Mouse (Mus musculus) kidney, postnatal 0 days (tissue): ENCODE data around the gene Tor1b. TPM values are rescaled to one million over a fixed set of nuclear protein-coding genes. Genes with fewer than 3 reads are reported as not detected.

Experiments used
- ATAC-seq: fragments of 200-750 bp; cut with Nextera tagmentation; replicated peaks from 2 replicates; pipeline ENCODE4 v1.8.0; 2017; ENCODE audit warnings: low read depth, moderate number of reproducible peaks, moderate TSS enrichment, moderate library complexity; ENCODE audit not compliant: low FRiP score
- DNase-seq: peaks from one replicate; pipeline ENCODE4 v3.0.0-alpha.2; 2016; ENCODE audit warnings: low spot score
- H3K27ac ChIP-seq: fragments of 300-500 bp; sonication (generic); 2 replicates; pipeline ENCODE4 v1.5.1; 2014; ENCODE audit warnings: mild to moderate bottlenecking
- H3K27me3 ChIP-seq: fragments of 300-500 bp; sonication (generic); 2 replicates; pipeline ENCODE4 v1.6.1; 2014; ENCODE audit warnings: low read length, mixed read lengths; ENCODE audit not compliant: insufficient read depth
- H3K36me3 ChIP-seq: fragments of 300-500 bp; sonication (generic); 2 replicates; pipeline ENCODE4 v1.6.1; 2014; ENCODE audit warnings: low read length, mixed read lengths; ENCODE audit not compliant: insufficient read depth
- H3K4me1 ChIP-seq: fragments of 300-500 bp; sonication (generic); replicated peaks from 2 replicates; pipeline ENCODE4 v1.6.1; 2014; ENCODE audit warnings: antibody characterized with exemption, low read length, mixed read lengths; ENCODE audit not compliant: insufficient read depth
- H3K4me2 ChIP-seq: fragments of 300-500 bp; sonication (generic); 2 replicates; pipeline ENCODE4 v1.6.1; 2014; ENCODE audit warnings: mild to moderate bottlenecking, low read length, moderate library complexity, mixed read lengths
- H3K4me3 ChIP-seq: fragments of 300-500 bp; sonication (generic); replicated peaks from 2 replicates; pipeline ENCODE4 v1.5.1; 2014; ENCODE audit warnings: low read depth, low read length
- H3K9ac ChIP-seq: fragments of 300-500 bp; sonication (generic); 2 replicates; pipeline ENCODE4 v1.6.1; 2014; ENCODE audit warnings: low read depth, low read length
- H3K9me3 ChIP-seq: fragments of 300-500 bp; sonication (generic); replicated peaks from 2 replicates; pipeline ENCODE4 v1.6.1; 2016; ENCODE audit warnings: low read length, inconsistent platforms, mixed read lengths
- CTCF ChIP-seq: IDR thresholded peaks from 2 replicates; pipeline ENCODE4 v1.5.1; 2016; ENCODE audit warnings: antibody characterized with exemption, low read depth, mild to moderate bottlenecking, moderate library complexity
- WGBS: fragments of 180-500 bp; shearing (Covaris S2); extraction: QIAGEN DNeasy Blood & Tissue Kit; methylation state at CpG from one replicate; pipeline ENCODE4 v1.1.7; 2014; 5-methylcytosine and 5-hydroxymethylcytosine counted together
- polyA plus RNA-seq: library from polyadenylated mRNA; unstranded; fragments of >200 nt; fragmentation: Nextera tagmentation; extraction: Ambion mirVana; gene quantifications from 2 replicates; pipeline ENCODE4 v1.2.1, GENCODE M21; 2015

Tor1b gene
- polyA plus RNA-seq: 34.8 and 35.3 TPM in 2 replicates

GRCm38 (mm10) chr2:30952824-30953490 lies at the start of gene Tor1b:
Gene Tor1b (plus strand): TSS chr2:30952959.
- peak within 1 kb of the TSS; percentile 85 for H3K9ac ChIP-seq
- peak; percentile 98 for DNase-seq
- peak within 1 kb of the TSS; percentile 83 for H3K27ac ChIP-seq
- under 1% methylated on average over 60 of the region's 60 CpGs for WGBS
- H3K9me3 ChIP-seq: no peaks in the 10 kb centered on the region
- H3K4me2 ChIP-seq: peak within 1 kb of the TSS; percentile 83
- peak; percentile 82 for ATAC-seq
- H3K4me1 ChIP-seq: peaks cover 14% of the 10 kb centered on the region
- no peaks in the 10 kb centered on the region for H3K27me3 ChIP-seq
- peak within 1 kb of the TSS; percentile 75 for H3K4me3 ChIP-seq
- peaks cover 19% of the 10 kb centered on the region for H3K36me3 ChIP-seq
- TF ChIP-seq CTCF: peak; percentile 39; the same call in 1 of the 2 replicates

- H3K9ac ChIP-seq: no peak overlapping the region
- H3K27me3 ChIP-seq: no peaks in the 10 kb centered on the region
- 0 out of 2 replicates have a peak, but pooled peaks cover 6% of the 10 kb centered on the region for H3K4me1 ChIP-seq
- no peaks in the 10 kb centered on the region for H3K9me3 ChIP-seq
- no peak for TF ChIP-seq CTCF
- no peaks in the 10 kb centered on the region for H3K36me3 ChIP-seq
- no peak for ATAC-seq
- H3K27ac ChIP-seq: no peak overlapping the region
- WGBS: 65% methylated on average over 6 of the region's 6 CpGs
- no peak for DNase-seq
- no peak overlapping the region for H3K4me3 ChIP-seq
- H3K4me2 ChIP-seq: no peak overlapping the region
Observed at GRCm38 (mm10) chr2:30904231-30904630, 48.5 kb upstream of the Tor1b start.

GRCm38 (mm10) chr2:30904991-30905390 lies 47.8 kb upstream of the Tor1b start:
- Histone ChIP-seq H3K27me3 (no peaks in the 10 kb centered on the region), H3K9me3 (no peaks in the 10 kb centered on the region), H3K4me2 (no peak overlapping the region), H3K4me1 (0 out of 2 replicates have a peak, but pooled peaks cover 6% of the 10 kb centered on the region), H3K4me3 (no peak overlapping the region), H3K27ac (no peak overlapping the region), H3K36me3 (no peaks in the 10 kb centered on the region), H3K9ac (no peak overlapping the region)
- no peak for TF ChIP-seq CTCF
- WGBS: 71% methylated on average over 7 of the region's 7 CpGs
- no peak for DNase-seq
- ATAC-seq: no peak

GRCm38 (mm10) chr2:30905906-30906305 lies 46.9 kb upstream of the Tor1b start:
- no peak for TF ChIP-seq CTCF
- Histone ChIP-seq H3K27me3 (no peaks in the 10 kb centered on the region), H3K4me2 (no peak overlapping the region), H3K36me3 (no peaks in the 10 kb centered on the region), H3K4me3 (no peak overlapping the region), H3K27ac (no peak overlapping the region), H3K9ac (no peak overlapping the region), H3K4me1 (0 out of 2 replicates have a peak, but pooled peaks cover 6% of the 10 kb centered on the region), H3K9me3 (no peaks in the 10 kb centered on the region)
- ATAC-seq: no peak
- DNase-seq: no peak
- whole genome bisulfite sequencing: 87% methylated on average over 8 of the region's 8 CpGs

- H3K27ac ChIP-seq: no peak overlapping the region
- no peak overlapping the region for H3K9ac ChIP-seq
- no peak overlapping the region for H3K4me2 ChIP-seq
- H3K9me3 ChIP-seq: no peaks in the 10 kb centered on the region
- H3K27me3 ChIP-seq: no peaks in the 10 kb centered on the region
- no peak overlapping the region for H3K4me3 ChIP-seq
- no peak for ATAC-seq
- no peak for TF ChIP-seq CTCF
- H3K4me1 ChIP-seq: 0 out of 2 replicates have a peak, but pooled peaks cover 6% of the 10 kb centered on the region
- no peaks in the 10 kb centered on the region for H3K36me3 ChIP-seq
- no peak for DNase-seq
- WGBS: 61% methylated on average over 4 of the region's 4 CpGs
Observed at GRCm38 (mm10) chr2:30906641-30907040, 46.1 kb upstream of the Tor1b start.

- DNase-seq (peak; percentile 54), ATAC-seq (no peak)
- Histone ChIP-seq H3K9ac (no peak overlapping the region), H3K27me3 (no peaks in the 10 kb centered on the region), H3K4me1 (peaks cover 5% of the 10 kb centered on the region; the same call in 1 of the 2 replicates), H3K36me3 (no peaks in the 10 kb centered on the region), H3K27ac (peak overlapping the region; percentile 50; the same call in 1 of the 2 replicates), H3K4me2 (no peak overlapping the region), H3K4me3 (no peak overlapping the region), H3K9me3 (no peaks in the 10 kb centered on the region)
- TF ChIP-seq CTCF: no peak
- 9% methylated on average over 4 of the region's 4 CpGs for WGBS
Observed at GRCm38 (mm10) chr2:30912291-30912773, 40.4 kb upstream of the Tor1b start.
